Mouse (Mus musculus) stomach, postnatal 0 days (tissue): Measurements from ENCODE around the gene Nle1.

ENCODE experiments used
- CTCF ChIP-seq: IDR thresholded peaks from 2 replicates; pipeline ENCODE4 v1.5.1; 2016; ENCODE audit warnings: antibody characterized with exemption, low read depth, mild to moderate bottlenecking, moderate library complexity
- EP300 ChIP-seq: optimal IDR thresholded peaks from 2 replicates; pipeline ENCODE3; 2016; ENCODE audit warnings: antibody characterized with exemption

- TF ChIP-seq EP300 (no peak), CTCF (no peak)
Measured at GRCm38 (mm10) chr11:82863488-82863931, 44.7 kb downstream of the Nle1 start.
